Mouse (Mus musculus) hindbrain, embryonic 11.5 days (tissue): ENCODE results near the gene Mtf1. TPM values are rescaled to one million over a fixed set of nuclear protein-coding genes. Genes with fewer than 3 reads are reported as not detected.

ENCODE experiments used
- ATAC-seq: fragments of 200-750 bp; cut with Nextera tagmentation; 2 replicates; pipeline ENCODE4 v1.8.0; 2017; ENCODE audit warnings: mild to moderate bottlenecking, moderate TSS enrichment, moderate library complexity; ENCODE audit not compliant: low FRiP score
- DNase-seq: peaks from one replicate; pipeline ENCODE4 v3.0.0-alpha.2; 2015; ENCODE audit warnings: low spot score
- H3K27ac ChIP-seq: fragments of 300-500 bp; sonication (generic); 2 replicates; pipeline ENCODE4 v1.5.1; 2014; ENCODE audit warnings: mild to moderate bottlenecking, low read depth, low read length
- H3K27me3 ChIP-seq: fragments of 300-500 bp; sonication (generic); 2 replicates; pipeline ENCODE4 v1.6.1; 2014; ENCODE audit warnings: mild to moderate bottlenecking, low read length, moderate library complexity, mixed read lengths; ENCODE audit not compliant: control insufficient read depth, insufficient read depth
- H3K36me3 ChIP-seq: fragments of 300-500 bp; sonication (generic); 2 replicates; pipeline ENCODE4 v1.6.1; 2014; ENCODE audit warnings: mild to moderate bottlenecking, low read length, moderate library complexity, mixed read lengths; ENCODE audit not compliant: control insufficient read depth, insufficient read depth
- H3K4me1 ChIP-seq: fragments of 300-500 bp; sonication (generic); replicated peaks from 2 replicates; pipeline ENCODE4 v1.6.1; 2014; ENCODE audit warnings: low read length, mixed read lengths; ENCODE audit not compliant: control insufficient read depth, insufficient read depth
- H3K4me2 ChIP-seq: fragments of 300-500 bp; sonication (generic); replicated peaks from 2 replicates; pipeline ENCODE4 v1.6.1; 2014; ENCODE audit warnings: mild to moderate bottlenecking, low read depth, low read length
- H3K4me3 ChIP-seq: fragments of 300-500 bp; sonication (generic); 2 replicates; pipeline ENCODE4 v1.5.1; 2014; ENCODE audit warnings: low read depth, low read length
- H3K9ac ChIP-seq: fragments of 300-500 bp; sonication (generic); 2 replicates; pipeline ENCODE4 v1.6.1; 2014; ENCODE audit warnings: low read depth, low read length
- H3K9me3 ChIP-seq: fragments of 300-500 bp; sonication (generic); 2 replicates; pipeline ENCODE4 v1.6.1; 2016; ENCODE audit warnings: low read length; ENCODE audit not compliant: control insufficient read depth
- WGBS: fragments of 180-500 bp; shearing (Covaris S2); extraction: QIAGEN DNeasy Blood & Tissue Kit; methylation state at CpG from one replicate; pipeline ENCODE4 v1.1.7; 2014; 5-methylcytosine and 5-hydroxymethylcytosine counted together
- polyA plus RNA-seq: library from polyadenylated mRNA; unstranded; fragments of >200 nt; fragmentation: Nextera tagmentation; extraction: Ambion mirVana; gene quantifications from 2 replicates; pipeline ENCODE4 v1.2.1, GENCODE M21; 2014

Gene Mtf1
- 15.1 and 15.9 TPM in 2 replicates for polyA plus RNA-seq

DNA sequence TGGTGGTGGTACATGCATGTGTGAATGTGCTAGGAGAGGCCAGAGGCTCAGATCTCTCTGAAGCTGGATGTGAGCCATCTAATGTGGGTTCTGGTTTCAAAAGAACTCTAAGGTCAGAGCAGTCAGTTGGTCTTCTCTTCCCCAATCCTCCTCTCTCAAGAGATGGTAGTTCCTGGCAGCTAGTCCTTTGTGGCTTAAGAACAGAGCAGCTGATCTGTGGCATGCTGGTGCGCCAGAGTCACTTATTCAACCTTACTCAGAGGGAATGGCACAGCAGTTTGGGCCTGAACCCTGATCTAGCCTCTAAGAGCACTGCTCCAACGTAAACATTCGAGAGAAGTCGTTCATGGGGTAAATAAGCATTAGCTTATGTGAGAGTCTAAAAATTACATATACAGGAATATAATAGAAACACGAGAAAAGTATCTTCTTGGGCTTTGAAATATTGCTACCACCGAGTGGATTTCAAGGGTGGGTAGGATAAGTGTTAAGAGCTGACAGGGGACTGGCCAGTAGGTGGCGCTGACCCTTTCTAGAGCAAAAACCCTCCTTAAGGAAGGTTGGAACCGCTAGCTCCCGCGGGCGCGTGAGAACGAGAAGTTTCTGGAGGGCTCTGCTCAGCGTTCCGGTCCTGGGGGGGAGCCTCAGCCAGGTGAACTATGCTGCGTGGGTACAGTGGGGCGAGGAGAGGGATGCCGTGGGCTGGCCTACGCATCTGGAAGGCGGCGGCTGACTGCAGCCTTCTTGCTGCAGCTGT is at the start of gene Mtf1:
TSS of gene Mtf1 (plus strand) at position 553 of the 757 bp plus-strand sequence.
- DNase-seq (peak; percentile 96), ATAC-seq (peak; percentile 83)
- H3K27me3 ChIP-seq, result no peaks in the 10 kb centered on the region
- H3K27ac ChIP-seq, result peak within 1 kb of the TSS; percentile 95
- peak within 1 kb of the TSS; percentile 78 for H3K4me2 ChIP-seq
- 4% methylated on average over 21 of the region's 21 CpGs for WGBS
- H3K4me3 ChIP-seq, result peak within 1 kb of the TSS; percentile 77
- peak within 1 kb of the TSS; percentile 89 for H3K9ac ChIP-seq
- H3K9me3 ChIP-seq, result no peaks in the 10 kb centered on the region
- peaks cover 6% of the 10 kb centered on the region for H3K4me1 ChIP-seq
- H3K36me3 ChIP-seq, result peaks cover 3% of the 10 kb centered on the region; the same call in 1 of the 2 replicates

DNA sequence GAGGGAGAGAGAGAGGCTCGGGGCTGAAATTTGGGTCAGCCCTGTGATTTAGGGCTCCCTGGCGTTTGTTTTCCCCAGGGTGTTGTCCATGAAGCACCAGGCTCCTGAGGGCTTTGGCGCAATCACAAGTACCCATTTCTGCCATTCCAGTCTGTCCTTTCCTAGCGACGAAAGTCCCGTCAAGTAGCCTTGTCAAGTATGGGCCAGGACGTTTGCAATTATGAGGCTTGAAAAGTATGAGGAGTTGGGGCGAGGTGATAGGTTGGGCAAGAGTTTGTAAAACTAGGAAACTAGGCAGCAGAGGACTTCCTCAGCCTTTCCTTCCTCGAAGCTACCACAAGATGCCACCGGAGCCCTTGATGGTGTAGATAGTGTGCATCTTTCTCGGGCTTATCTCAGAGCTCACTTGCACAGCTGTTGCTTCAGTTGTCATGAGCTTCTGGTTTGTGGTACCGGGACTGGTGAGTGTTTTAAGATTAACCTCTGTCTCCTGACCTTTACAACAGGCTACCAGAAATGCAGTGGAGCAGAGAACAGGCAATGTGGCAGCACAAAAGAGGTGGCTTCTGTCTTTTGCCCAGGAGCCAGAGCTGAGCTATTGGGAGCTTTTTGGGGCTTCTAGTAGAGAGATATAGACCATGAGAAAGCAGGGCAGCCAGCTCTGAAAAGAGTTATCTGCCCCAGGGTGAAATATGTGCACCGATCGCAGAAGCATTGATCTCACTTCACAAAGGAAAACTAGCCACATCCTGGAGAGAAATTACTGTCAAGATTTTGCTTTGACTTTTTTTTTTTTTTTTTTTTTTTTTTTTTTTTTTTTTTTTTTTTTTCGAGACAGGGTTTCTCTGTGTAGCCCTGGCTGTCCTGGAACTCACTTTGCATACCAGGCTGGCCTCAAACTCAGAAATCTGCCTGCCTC is 49.4 kb upstream of the Mtf1 start:
- H3K27ac ChIP-seq, result no peak overlapping the region
- H3K4me1 ChIP-seq, result no peaks in the 10 kb centered on the region; the same call in 1 of the 2 replicates
- no peaks in the 10 kb centered on the region for H3K27me3 ChIP-seq
- DNase-seq (no peak), ATAC-seq (no peak)
- no peaks in the 10 kb centered on the region for H3K9me3 ChIP-seq
- 21% methylated on average over 15 of the region's 15 CpGs for WGBS
- H3K4me3 ChIP-seq, result peak overlapping the region; percentile 50
- peak overlapping the region; percentile 40 for H3K9ac ChIP-seq
- peak overlapping the region; percentile 67 for H3K4me2 ChIP-seq
- no peaks in the 10 kb centered on the region for H3K36me3 ChIP-seq

DNA sequence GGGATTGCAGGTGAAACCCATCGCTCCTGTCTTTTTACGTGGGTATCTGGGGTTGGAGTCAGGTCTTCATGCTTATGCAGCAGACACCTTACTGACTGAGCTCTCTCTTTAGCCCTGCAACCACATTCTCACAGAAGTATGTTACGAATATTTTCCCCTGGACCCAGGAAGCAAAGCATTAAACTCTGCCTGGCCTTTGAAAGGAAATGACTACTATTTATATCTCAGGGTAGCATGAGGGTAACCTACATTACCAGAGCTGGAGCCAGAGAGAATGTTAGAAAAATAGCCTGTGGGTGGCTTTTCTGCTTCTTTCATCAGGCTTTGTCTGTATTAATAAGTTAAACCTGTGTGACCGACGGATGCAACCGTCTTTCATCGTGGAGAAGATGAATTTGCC is 46.4 kb upstream of the Mtf1 start:
- DNase-seq (no peak), ATAC-seq (no peak)
- no peaks in the 10 kb centered on the region; the same call in 1 of the 2 replicates for H3K4me1 ChIP-seq
- H3K27me3 ChIP-seq, result no peaks in the 10 kb centered on the region
- H3K9me3 ChIP-seq, result no peaks in the 10 kb centered on the region
- no peak overlapping the region for H3K27ac ChIP-seq
- H3K9ac ChIP-seq, result no peak overlapping the region
- H3K4me3 ChIP-seq, result no peak overlapping the region
- WGBS, result 76% methylated on average over 7 of the region's 7 CpGs
- no peak overlapping the region for H3K4me2 ChIP-seq
- H3K36me3 ChIP-seq, result no peaks in the 10 kb centered on the region

DNA sequence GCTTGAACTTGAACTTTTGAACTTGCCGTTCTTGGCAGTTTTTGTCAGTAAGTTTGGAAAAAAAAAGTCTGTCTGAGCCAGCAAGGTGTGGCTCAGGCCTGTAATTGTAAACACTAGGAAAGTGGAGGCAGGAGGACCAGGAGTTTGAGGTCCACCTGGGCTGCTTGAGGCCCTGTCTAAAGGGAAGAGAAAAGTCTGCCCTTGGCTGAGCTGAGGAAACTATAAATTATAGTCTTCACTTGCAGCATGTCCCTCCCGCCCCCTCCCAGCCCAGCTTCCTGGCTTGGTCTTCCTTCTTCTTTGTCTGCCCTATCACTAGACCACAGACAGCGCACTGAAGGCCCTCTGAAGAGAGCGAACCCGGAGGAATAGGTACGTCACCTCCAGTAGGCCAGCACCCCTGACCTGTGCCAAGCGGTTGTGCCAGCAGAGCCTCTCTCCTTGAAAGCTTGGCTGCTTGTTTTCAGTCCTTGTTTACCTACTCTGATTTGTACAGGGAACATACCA is 42.5 kb upstream of the Mtf1 start:
- no peak overlapping the region for H3K27ac ChIP-seq
- WGBS, result 92% methylated on average over 7 of the region's 7 CpGs
- H3K36me3 ChIP-seq, result no peaks in the 10 kb centered on the region
- H3K9ac ChIP-seq, result no peak overlapping the region
- H3K4me1 ChIP-seq, result no peaks in the 10 kb centered on the region
- no peak for DNase-seq
- H3K27me3 ChIP-seq, result no peaks in the 10 kb centered on the region
- ATAC-seq, result no peak
- H3K4me2 ChIP-seq, result no peak overlapping the region
- no peak overlapping the region for H3K4me3 ChIP-seq
- no peaks in the 10 kb centered on the region for H3K9me3 ChIP-seq

DNA sequence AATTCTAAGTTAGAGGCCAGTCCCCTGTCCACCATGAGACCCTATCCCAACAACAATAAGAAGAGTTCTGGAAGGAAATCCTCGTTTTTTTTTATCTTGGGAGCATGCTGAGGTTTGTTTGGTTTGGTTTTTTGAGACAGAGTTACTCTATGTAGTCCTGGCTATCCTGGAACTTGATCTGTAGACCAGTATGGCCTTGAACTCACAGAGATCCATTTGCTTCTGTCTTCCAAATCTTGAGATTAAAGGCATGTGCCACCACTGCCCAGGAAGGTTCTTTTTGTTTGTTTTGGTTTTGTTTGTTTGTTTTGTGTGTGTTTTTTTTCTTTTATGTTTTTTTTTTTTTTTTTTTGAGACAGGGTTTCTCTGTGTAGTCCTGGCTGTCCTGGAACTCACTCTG is 40.7 kb upstream of the Mtf1 start:
- Histone ChIP-seq H3K27me3 (no peaks in the 10 kb centered on the region), H3K4me3 (no peak overlapping the region), H3K4me1 (no peaks in the 10 kb centered on the region), H3K27ac (no peak overlapping the region), H3K9ac (no peak overlapping the region), H3K4me2 (no peak overlapping the region), H3K9me3 (no peaks in the 10 kb centered on the region), H3K36me3 (no peaks in the 10 kb centered on the region)
- no peak for ATAC-seq
- WGBS, result 52% methylated on average over 1 of the region's 1 CpGs
- no peak for DNase-seq

DNA sequence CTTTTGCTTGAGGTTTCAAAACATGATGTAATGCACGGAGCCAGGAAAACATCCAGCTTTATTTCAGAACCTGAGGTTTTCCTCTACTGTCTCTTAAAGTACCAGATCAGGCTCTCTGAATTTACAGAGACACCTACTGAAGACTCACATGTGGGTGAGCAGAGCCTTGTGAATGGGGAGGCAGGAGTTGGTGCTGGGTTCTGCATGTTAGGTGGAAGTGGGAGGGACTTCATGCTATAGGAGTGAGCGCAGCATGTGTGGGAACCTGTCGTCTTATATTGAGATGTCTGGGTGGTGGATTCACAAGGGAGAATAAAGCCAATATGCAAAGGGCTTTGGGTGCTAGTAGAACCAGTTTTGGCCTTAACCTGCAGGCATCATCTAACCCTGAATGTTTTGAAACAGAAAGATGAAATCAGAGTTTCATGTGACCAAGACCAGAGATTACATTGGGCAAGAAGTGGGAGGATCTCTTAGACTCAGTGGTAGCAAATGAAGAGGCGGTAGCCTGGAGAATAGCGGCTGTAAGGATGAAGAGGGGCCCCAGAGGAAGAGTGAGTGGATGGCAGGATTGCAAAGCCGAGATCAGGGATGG is 38.9 kb upstream of the Mtf1 start:
- no peaks in the 10 kb centered on the region for H3K27me3 ChIP-seq
- no peaks in the 10 kb centered on the region for H3K4me1 ChIP-seq
- ATAC-seq (no peak), DNase-seq (no peak)
- H3K4me3 ChIP-seq, result no peak overlapping the region
- no peak overlapping the region for H3K9ac ChIP-seq
- H3K9me3 ChIP-seq, result no peaks in the 10 kb centered on the region
- no peaks in the 10 kb centered on the region for H3K36me3 ChIP-seq
- no peak overlapping the region for H3K27ac ChIP-seq
- H3K4me2 ChIP-seq, result no peak overlapping the region
- WGBS, result 94% methylated on average over 6 of the region's 6 CpGs

DNA sequence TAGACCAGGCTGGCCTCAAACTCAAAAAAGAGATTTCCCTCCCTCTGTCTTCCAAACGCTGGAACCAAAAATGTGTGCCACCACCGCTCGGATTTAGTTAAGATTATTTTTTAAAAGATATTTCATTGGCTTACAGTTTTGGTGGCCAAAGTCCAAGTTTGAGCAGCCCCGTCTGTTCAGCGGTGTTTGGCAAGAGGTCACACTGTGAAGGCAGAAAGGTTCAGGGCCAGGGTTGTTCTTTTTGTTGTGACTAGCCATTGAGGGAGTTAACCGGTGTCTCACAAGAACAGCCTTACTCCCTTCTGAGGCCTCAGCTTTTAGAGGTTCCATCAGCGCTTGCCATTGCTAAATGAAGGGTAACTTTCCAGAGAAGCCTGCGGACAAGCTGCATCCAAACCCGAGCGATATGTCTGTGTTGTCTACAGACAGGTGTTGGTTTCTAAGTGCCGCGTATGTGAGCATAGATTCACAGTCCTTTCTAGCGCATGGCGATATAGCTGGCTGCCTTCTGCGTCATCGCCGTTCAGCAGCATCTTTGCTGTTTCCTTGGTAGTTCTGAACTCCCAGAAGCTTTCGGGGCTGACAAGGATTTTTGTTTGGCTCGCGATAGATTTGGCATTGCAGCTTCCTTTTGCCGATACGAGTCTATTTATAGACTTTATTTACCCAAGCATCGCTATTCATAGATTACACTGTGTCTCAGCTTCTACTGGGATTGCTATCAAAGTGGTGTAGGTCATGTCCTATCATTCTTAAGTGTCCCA is 35.9 kb upstream of the Mtf1 start:
- Histone ChIP-seq H3K27me3 (no peaks in the 10 kb centered on the region), H3K27ac (no peak overlapping the region), H3K9ac (no peak overlapping the region), H3K9me3 (no peaks in the 10 kb centered on the region), H3K4me1 (no peaks in the 10 kb centered on the region), H3K36me3 (no peaks in the 10 kb centered on the region), H3K4me3 (no peak overlapping the region), H3K4me2 (no peak overlapping the region)
- 92% methylated on average over 23 of the region's 23 CpGs for WGBS
- DNase-seq (no peak), ATAC-seq (no peak)

DNA sequence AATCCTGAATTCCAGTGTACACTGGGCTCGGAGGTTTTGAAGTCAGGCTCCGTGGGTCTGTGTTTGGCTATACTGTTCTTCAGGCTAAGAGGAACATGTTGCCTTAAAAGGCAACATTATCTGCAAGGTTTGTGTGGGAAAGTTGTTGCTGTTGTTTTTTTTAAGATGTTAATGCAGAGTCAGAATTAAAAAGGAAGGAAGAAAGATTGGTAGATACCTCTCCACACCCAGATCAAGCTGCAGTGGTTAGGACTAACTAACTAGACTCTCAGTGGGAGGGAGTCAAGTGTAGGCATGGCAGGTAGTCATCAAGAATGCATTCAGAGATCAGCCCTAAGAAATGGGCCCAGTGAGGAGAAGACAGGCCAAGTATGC is 35.4 kb upstream of the Mtf1 start:
- no peaks in the 10 kb centered on the region for H3K9me3 ChIP-seq
- no peak overlapping the region for H3K27ac ChIP-seq
- H3K4me1 ChIP-seq, result no peaks in the 10 kb centered on the region
- 91% methylated on average over 2 of the region's 2 CpGs for WGBS
- H3K4me2 ChIP-seq, result no peak overlapping the region
- no peak for DNase-seq
- H3K4me3 ChIP-seq, result no peak overlapping the region
- ATAC-seq, result no peak
- no peaks in the 10 kb centered on the region for H3K27me3 ChIP-seq
- no peaks in the 10 kb centered on the region for H3K36me3 ChIP-seq
- no peak overlapping the region for H3K9ac ChIP-seq
